In genomic region chr17:70007607-70008006, GRCm38 (mm10) we compare ENCODE assay signal across 18 mouse cellular contexts. TPM values are rescaled to one million over a fixed set of nuclear protein-coding genes. Genes with fewer than 3 reads are reported as not detected.
A peak's percentile ranks its signal among the peaks of the same experiment; 100 is the strongest.
DNase-seq lines count a peak whose midpoint lies in the region; TF ChIP-seq lines count a peak whose summit lies in the region.
"Had no signal": no experiment of that assay in that cellular context is flagged by ENCODE, and none has a peak within 500 bp of the region (broad histone marks: within the 10 kb centered on the region; RNA-seq: fewer than 3 reads in every experiment).

No protein-coding gene starts in this region.

- TF ChIP-seq POLR2A in olfactory bulb, adult 2 months (IDR thresholded peaks at IDR 0.05; ENCODE audit: insufficient read depth, low read depth, low read length), result no peak

- peak; percentile 30 for DNase-seq in adrenal gland, adult 2 months
- no peak for DNase-seq in adrenal gland, adult 8-10 months
- peak; percentile 20 for DNase-seq in layer of hippocampus, adult 9-11 months
- DNase-seq in layer of hippocampus, postnatal 25 days (ENCODE audit: extremely low spot score in 1 of 2, low spot score in 1 of 2), result no peak
- peak; percentile 20 for DNase-seq in 3T3-L1 (ENCODE audit: low read depth, low spot score)
- no peak for DNase-seq in spleen, postnatal 10 days (ENCODE audit: low spot score in 2 of 2)
- DNase-seq: adrenal gland, postnatal 10 days; cerebellum, adult 18-20 months; cerebellum, postnatal 10 days; gastrocnemius, postnatal 36 days; heart, adult 11 months; heart, postnatal 36 days had no signal

- 44% methylated on average over 5 of the region's 5 CpGs for WGBS in olfactory bulb, adult 2 months

- no peaks in the 10 kb centered on the region for H3K4me1 ChIP-seq in olfactory bulb, adult 2 months (ENCODE audit: control insufficient read depth, insufficient read depth, low read length)
- H3K4me1 ChIP-seq: embryonic facial prominence, embryonic 10.5 days; forebrain, embryonic 10.5 days; forebrain, embryonic 15.5 days; heart, embryonic 13.5 days; hindbrain, embryonic 15.5 days had no signal

- H3K27ac ChIP-seq in olfactory bulb, adult 2 months (ENCODE audit: insufficient read depth, low read depth, low read length), result peak overlapping the region; percentile 20; the same call in 1 of the 2 replicates
- H3K27ac ChIP-seq: embryonic facial prominence, embryonic 10.5 days; forebrain, embryonic 10.5 days; forebrain, embryonic 15.5 days; heart, embryonic 13.5 days; hindbrain, embryonic 15.5 days had no signal

- TF ChIP-seq CTCF in olfactory bulb, adult 2 months (IDR thresholded peaks at IDR 0.05; ENCODE audit: insufficient read depth, low read depth, low read length), result no peak

- no peak overlapping the region for H3K4me3 ChIP-seq in olfactory bulb, adult 2 months (ENCODE audit: insufficient read depth, low read depth, low read length)
- H3K4me3 ChIP-seq: embryonic facial prominence, embryonic 10.5 days; forebrain, embryonic 10.5 days; forebrain, embryonic 15.5 days; heart, embryonic 13.5 days; hindbrain, embryonic 15.5 days had no signal

RNA-seq across cellular contexts. Expression of gene Dlgap1, which starts 38.7 kb away (rescaled TPM):
- total RNA-seq in adrenal gland, adult 2 months (2021), result 10 to 100 TPM; 27.5 to 44.8 TPM
- polyA plus RNA-seq in adrenal gland, adult 2 months (2012; rRNA removed), result 97.8 and 106 TPM in 2 replicates
- 10 to 100 TPM; 39.0 to 64.4 (median 46.2) TPM for total RNA-seq in adrenal gland, adult 8-10 months (2022)
- total RNA-seq in layer of hippocampus, postnatal 25 days (2021), result 100 to 1,000 TPM; 490 to 540 TPM
- polyA plus RNA-seq in olfactory bulb, adult 2 months (2012; ENCODE audit: insufficient read depth, insufficient read length, low replicate concordance, missing spikeins), result 117 and 381 TPM in 2 replicates

Comparison
In these comparisons a context has a peak if more than half of its experiments do, and no peak if none do; other contexts are left out.
1. DNase-seq: peak in adrenal gland, adult 2 months (single experiment), layer of hippocampus, adult 9-11 months (single experiment) and 3T3-L1 (single experiment); none in adrenal gland, adult 8-10 months (single experiment), layer of hippocampus, postnatal 25 days (0 of 2) and spleen, postnatal 10 days (0 of 2).
2. RNA of gene Dlgap1, which starts 38.7 kb away (total RNA-seq): 490 to 540 TPM in layer of hippocampus, postnatal 25 days; 39.0 to 64.4 TPM in adrenal gland, adult 8-10 months and 27.5 to 44.8 TPM in adrenal gland, adult 2 months; every median in the first group is over 4 times any median in the second.